Mouse (Mus musculus) cortical plate, adult 2 months (tissue): ENCODE measurements around the gene Pxmp2. TPM values are rescaled to one million over a fixed set of nuclear protein-coding genes. Genes with fewer than 3 reads are reported as not detected.
A peak's percentile ranks its signal among the peaks of the same experiment; 100 is the strongest.

Experiments used
- H3K27ac ChIP-seq: fragments of 200-500 bp; 2 replicates; pipeline ENCODE4 v1.5.1; 2012; ENCODE audit warnings: low read length, control low read depth, inconsistent platforms; ENCODE audit not compliant: insufficient read depth
- H3K4me1 ChIP-seq: fragments of 200-500 bp; 2 replicates; pipeline ENCODE4 v1.6.1; 2011; ENCODE audit warnings: low read length; ENCODE audit not compliant: control insufficient read depth, insufficient read depth
- H3K4me3 ChIP-seq: fragments of 200-500 bp; 2 replicates; pipeline ENCODE4 v1.5.1; 2011; ENCODE audit warnings: mild to moderate bottlenecking, low read length, control low read depth; ENCODE audit not compliant: insufficient read depth
- CTCF ChIP-seq: fragments of 200-500 bp; IDR thresholded peaks from 2 replicates; pipeline ENCODE4 v1.5.1; 2011; ENCODE audit warnings: mild to moderate bottlenecking, control low read depth, low read length; ENCODE audit not compliant: insufficient read depth; ENCODE audit errors: extremely low read depth
- POLR2A ChIP-seq: fragments of 200-500 bp; IDR thresholded peaks from 2 replicates; pipeline ENCODE4 v1.6.1; 2011; ENCODE audit warnings: mild to moderate bottlenecking, low read length, control low read depth; ENCODE audit not compliant: insufficient read depth; ENCODE audit errors: extremely low read depth
- polyA plus RNA-seq: library from polyadenylated mRNA; depleted of rRNA; stranded (reverse); fragments of >200 nt; gene quantifications from 2 replicates; pipeline ENCODE4 v1.2.3, GENCODE M21; 2012

Pxmp2 gene
- polyA plus RNA-seq, 1 experiment, result 11.4 TPM

DNA sequence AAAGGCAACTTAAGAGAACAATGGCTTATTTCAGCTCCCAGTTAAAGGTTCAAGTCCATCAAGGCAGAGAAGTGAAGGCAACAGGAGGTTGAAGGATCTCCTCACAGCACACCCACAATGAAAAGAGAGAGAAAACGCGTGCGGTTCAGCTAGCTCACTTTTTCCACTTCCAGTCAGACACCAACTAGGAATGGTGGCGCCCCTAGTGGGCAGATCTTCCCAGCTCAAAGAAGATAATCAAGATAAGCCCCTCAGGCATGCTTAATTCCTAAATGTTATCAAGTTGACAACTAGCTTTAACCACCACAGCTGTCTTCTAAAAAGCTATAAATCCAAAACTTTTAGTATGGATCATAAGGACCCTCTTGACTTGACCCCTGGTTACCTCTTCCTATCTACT is 1.4 kb downstream of the Pxmp2 start:
- no peaks in the 10 kb centered on the region for H3K4me1 ChIP-seq
- TF ChIP-seq CTCF, result no peak
- no peak overlapping the region for H3K27ac ChIP-seq
- no peak overlapping the region for H3K4me3 ChIP-seq

DNA sequence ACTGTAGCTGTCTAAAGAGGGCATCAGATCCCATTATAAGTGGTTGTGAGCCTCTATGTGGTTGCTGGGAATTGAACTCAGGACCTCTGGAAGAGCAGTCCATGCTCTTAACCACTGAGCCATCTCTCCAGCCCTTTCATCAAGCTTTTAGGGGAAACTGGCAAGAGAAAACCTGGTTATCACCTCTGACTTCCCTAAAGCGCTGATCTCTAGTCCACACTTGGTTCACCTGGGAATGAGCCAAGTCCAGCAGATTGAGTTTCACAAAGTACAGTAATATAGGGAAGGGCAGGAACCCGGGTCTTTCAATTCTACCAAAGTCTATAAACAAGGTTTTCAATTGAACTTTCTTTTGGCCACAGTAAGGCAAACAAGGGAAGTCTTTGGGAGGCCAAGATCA is 4.0 kb downstream of the Pxmp2 start:
- H3K27ac ChIP-seq, result no peak overlapping the region
- H3K4me3 ChIP-seq, result no peak overlapping the region
- H3K4me1 ChIP-seq, result no peaks in the 10 kb centered on the region
- TF ChIP-seq POLR2A (no peak), CTCF (no peak)

DNA sequence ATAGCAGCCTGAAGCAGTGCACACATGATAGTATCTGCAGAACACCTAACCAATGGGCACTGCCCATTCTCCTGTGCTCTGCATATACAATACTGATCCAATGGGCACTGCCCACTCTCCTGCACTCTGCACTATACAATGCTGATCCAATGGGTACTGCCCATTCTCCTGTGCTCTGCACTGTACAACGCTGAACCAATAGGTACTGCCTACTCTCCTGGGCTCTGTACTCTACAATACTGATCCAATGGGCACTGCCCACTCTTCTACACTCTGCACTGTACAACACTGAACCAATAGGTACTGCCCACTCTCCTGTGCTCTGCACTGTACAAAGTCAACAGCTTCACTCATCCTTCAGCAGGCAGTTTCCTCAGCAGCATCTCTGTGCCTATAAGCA is 9.1 kb downstream of the Pxmp2 start:
- H3K27ac ChIP-seq, result no peak overlapping the region
- no peaks in the 10 kb centered on the region for H3K4me1 ChIP-seq
- TF ChIP-seq POLR2A (no peak), CTCF (no peak)
- H3K4me3 ChIP-seq, result no peak overlapping the region

DNA sequence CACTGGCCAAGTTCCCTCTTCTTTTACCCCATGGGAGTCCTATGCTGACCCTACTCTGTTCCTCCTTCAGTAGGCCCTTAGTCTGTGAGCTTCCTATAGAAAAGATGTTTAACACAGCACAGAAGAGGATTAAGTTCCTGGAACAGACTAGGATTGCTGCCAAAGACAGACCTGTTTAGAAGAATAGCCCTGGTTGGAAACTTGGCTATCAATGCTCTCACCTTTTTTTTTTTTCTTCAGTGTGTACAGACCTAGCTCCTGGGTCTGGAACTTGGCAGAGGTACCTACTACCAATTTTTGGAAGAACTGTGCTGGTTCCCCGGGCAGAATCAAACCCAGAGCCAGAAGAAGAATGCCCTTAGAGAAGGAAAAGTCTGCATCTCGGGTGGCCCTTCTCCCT is 9.6 kb downstream of the Pxmp2 start:
- no peak overlapping the region for H3K27ac ChIP-seq
- no peak overlapping the region for H3K4me3 ChIP-seq
- no peaks in the 10 kb centered on the region for H3K4me1 ChIP-seq
- TF ChIP-seq CTCF (no peak), POLR2A (no peak)

DNA sequence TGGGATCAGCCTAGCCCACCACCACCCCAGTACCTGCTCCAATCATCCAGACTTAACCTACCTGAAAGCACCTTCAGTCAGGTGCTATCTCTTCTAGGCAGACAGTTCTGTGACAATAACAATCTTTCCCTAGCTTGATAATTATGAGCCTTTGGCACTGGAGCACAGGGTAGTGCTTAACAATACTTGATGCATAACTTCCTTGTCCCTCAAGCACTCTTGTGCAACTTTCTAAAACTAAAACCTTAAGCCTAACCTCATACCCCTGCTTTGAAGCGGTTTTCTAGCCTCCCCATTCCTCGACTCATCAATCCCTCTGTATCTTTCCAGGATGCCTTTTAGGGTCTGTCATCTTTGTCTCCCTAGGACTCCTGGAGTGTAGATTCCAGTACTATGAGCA is 11.1 kb downstream of the Pxmp2 start:
- H3K4me1 ChIP-seq, result no peaks in the 10 kb centered on the region
- TF ChIP-seq CTCF (no peak), POLR2A (no peak)
- no peak overlapping the region for H3K27ac ChIP-seq
- H3K4me3 ChIP-seq, result no peak overlapping the region

DNA sequence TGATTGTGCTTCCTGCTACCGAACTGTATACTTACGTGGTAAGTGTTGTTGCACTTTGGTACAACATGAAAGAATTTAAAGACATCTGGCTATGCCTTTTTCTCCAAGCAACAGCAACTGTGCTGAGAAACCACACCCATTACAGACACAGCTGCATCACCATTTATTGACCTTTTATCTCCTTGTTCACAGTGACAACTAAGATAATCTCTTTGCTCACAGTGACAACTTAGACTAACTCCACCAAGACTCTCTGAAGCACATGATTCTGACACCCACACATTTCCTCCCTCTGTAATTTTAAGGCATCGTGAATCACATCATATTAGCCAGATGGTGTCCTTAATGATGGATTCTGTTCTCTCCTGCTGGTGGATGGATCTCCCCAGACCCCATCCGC is 11.8 kb downstream of the Pxmp2 start:
- no peaks in the 10 kb centered on the region for H3K4me1 ChIP-seq
- TF ChIP-seq CTCF (no peak), POLR2A (no peak)
- no peak overlapping the region for H3K4me3 ChIP-seq
- no peak overlapping the region for H3K27ac ChIP-seq

DNA sequence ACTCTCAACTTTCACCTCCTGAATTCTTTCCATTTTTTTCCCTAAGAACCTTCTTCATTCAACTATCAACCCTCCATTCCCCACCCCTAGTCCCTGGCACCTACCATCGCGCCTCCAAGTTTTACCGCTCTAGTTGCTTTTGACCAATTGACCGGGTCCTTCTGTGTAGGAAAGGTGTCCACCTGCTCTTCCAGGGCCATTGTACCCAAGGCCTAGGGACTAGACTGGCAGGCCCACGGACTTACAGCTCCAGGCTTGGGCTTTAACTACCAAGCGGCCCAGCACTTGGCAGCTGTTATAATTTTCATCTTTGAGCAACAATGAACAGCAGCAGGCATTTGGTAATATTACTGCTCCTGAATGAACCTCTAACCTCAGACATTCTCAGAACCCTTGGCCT is 15.7 kb downstream of the Pxmp2 start:
- Histone ChIP-seq H3K4me1 (peaks cover 4% of the 10 kb centered on the region; the same call in 1 of the 2 replicates), H3K27ac (no peak overlapping the region), H3K4me3 (no peak overlapping the region)
- TF ChIP-seq CTCF (no peak), POLR2A (no peak)

DNA sequence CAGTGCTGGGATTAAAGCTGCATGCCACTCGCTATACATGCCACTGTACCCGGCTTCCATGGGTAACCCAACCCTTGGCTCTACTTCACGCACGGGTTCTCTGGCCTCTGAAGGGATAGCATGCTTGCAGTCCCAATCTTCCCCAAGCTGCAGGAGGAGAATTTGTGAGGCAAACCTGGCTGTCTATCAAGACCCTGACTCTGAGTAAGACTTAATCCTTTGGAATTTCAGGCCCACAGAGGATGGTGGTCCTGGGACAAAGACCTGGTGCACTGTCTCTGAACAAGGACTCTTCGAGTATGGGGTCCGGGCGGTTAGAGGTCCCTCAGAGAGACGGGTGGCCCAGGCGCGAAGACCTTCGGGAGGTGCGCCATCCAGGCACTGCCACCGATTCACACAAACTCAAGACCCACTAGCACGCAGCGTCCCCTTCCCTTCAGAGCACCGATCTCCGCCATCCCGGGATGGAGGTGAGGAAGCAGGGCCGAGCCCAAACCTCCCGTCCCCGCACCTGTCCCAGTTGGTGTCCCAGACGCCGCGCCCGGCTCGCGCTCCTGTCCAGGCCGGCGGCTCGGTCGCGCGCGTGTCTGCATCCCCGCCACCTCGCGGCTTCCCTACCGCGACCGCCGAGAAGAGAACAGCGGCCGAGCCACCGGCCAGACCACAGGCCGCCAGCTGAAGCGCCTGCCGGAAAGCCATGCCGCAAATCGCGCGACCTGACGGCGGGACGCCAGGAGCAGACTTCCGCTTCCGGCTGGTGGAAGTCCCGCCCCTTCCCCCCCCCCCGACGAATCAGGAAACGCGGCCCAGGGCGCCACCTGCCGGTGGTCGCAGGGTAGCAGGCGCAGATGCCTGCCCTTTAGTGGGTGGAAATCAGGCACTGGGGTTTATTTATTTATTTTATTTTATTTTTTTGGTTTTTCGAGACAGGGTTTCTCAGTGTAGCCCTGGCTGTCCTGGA is 16.6 kb downstream of the Pxmp2 start, which contains the start of gene Pgam5:
TSS of gene Pgam5 (minus strand) at position 773 of the 961 bp plus-strand sequence.
- H3K4me1 ChIP-seq, result peaks cover 4% of the 10 kb centered on the region; the same call in 1 of the 2 replicates
- no peak within 1 kb of the TSS for H3K27ac ChIP-seq
- TF ChIP-seq CTCF, result peak; percentile 56
- peak; percentile 67; the same call in 1 of the 2 replicates for TF ChIP-seq POLR2A
- peak within 1 kb of the TSS; percentile 82 for H3K4me3 ChIP-seq

DNA sequence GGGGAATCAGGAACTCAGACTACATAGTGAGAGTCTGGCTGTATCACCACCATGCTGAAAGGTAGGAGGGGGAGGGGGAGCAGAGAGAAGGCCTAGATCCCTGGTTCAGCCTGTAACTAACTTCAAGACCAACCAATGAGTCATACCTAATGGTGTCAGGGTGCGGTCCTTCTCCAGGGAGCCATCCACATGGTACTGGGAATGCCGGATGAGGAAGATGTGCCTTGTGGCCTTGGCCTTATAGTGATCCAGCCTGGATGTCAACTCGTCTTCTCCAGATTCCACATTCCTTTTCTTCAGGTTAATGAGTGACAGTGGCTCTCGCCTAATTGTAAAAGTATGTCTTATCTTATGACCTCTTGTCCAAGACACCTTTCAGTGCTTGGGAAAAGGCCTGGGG is 19.0 kb downstream of the Pxmp2 start:
- no peak for TF ChIP-seq POLR2A
- no peak for TF ChIP-seq CTCF
- no peak overlapping the region for H3K4me3 ChIP-seq
- no peak overlapping the region for H3K27ac ChIP-seq
- peaks cover 4% of the 10 kb centered on the region; the same call in 1 of the 2 replicates for H3K4me1 ChIP-seq

DNA sequence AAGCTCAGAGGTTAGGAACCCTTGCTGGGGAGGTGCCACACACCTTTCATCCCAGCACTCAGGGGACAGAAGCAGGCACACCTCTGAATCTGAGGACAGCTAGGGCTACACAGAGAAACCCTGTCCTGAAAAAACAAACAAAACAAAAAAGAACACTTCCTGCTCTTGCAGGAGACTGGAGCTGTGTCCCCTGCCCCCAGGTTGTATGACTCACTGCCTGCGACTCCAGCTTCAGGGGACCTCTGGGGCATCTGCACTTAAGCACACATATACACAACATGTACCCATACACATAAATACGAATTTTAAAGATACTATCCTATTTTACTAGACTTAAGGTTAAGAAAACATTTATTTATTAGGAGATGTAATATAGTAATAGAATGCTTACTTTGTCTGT is 41.9 kb downstream of the Pxmp2 start:
- H3K4me3 ChIP-seq, result no peak overlapping the region
- H3K4me1 ChIP-seq, result no peaks in the 10 kb centered on the region

More for the DNA sequence above, 41.9 kb downstream of the Pxmp2 start:
- TF ChIP-seq CTCF (no peak), POLR2A (no peak)
- H3K27ac ChIP-seq, result no peak overlapping the region
